25 mouse cellular contexts compared by ENCODE assay signal in the genomic region with DNA sequence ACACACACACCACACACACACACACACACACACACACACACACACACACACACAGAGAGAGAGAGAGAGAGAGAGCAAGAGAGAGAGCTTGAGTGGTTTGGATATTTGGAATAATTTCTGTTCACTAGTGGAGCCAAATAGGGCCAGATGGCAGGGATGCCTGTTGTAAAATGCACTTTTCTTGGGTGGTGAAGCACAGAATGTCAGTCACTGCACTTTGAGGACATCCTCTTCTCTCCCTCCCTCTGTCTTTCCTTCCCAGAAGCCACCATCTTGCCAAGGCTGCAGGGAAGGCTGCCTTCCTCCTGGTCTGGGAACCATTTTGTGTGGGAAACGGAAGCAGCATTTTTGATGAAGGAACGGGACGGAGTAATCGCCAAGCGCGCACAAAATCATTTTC. TPM values are rescaled to one million over a fixed set of nuclear protein-coding genes. Genes with fewer than 3 reads are reported as not detected.
DNase-seq lines count a peak whose midpoint lies in the region; ATAC-seq and TF ChIP-seq lines count a peak whose summit lies in the region.
"Had no signal": no experiment of that assay in that cellular context is flagged by ENCODE, and none has a peak within 500 bp of the region (broad histone marks: within the 10 kb centered on the region; RNA-seq: fewer than 3 reads in every experiment).

No protein-coding gene starts in this region.

- no peak for TF ChIP-seq CTCF in layer of hippocampus, adult 2 months (conservative IDR thresholded peaks at IDR 0.05)

- H3K27ac ChIP-seq in forebrain, embryonic 14.5 days (ENCODE audit: low read depth, low read length), result peak overlapping the region; percentile 55; the same call in 1 of the 2 replicates
- H3K27ac ChIP-seq in forebrain, embryonic 12.5 days, result no peak overlapping the region
- H3K27ac ChIP-seq in layer of hippocampus, adult 2 months, result peak overlapping the region; percentile 67
- peak overlapping the region; percentile 81 for H3K27ac ChIP-seq in embryonic facial prominence, embryonic 10.5 days (replicated peaks)
- H3K27ac ChIP-seq: heart, embryonic 13.5 days; intestine, embryonic 15.5 days; limb, embryonic 13.5 days; liver, embryonic 13.5 days; midbrain, embryonic 12.5 days; stomach, postnatal 0 days had no signal

- no peak for ATAC-seq in forebrain, embryonic 14.5 days
- ATAC-seq in forebrain, embryonic 12.5 days (ENCODE audit: low FRiP score), result no peak
- ATAC-seq: activated CD4-positive, CD25-positive, alpha-beta regulatory T cell, adult 4 months; intestine, embryonic 15.5 days had no signal

- H3K36me3 ChIP-seq in forebrain, embryonic 14.5 days (ENCODE audit: control insufficient read depth, insufficient read depth, low read length), result no peaks in the 10 kb centered on the region
- no peaks in the 10 kb centered on the region for H3K36me3 ChIP-seq in forebrain, embryonic 12.5 days (replicated peaks)
- H3K36me3 ChIP-seq in embryonic facial prominence, embryonic 10.5 days (replicated peaks), result 0 out of 2 replicates have a peak, but pooled peaks cover 3% of the 10 kb centered on the region
- H3K36me3 ChIP-seq: G1E; heart, embryonic 13.5 days; limb, embryonic 13.5 days; liver, embryonic 13.5 days; midbrain, embryonic 12.5 days had no signal

- H3K4me1 ChIP-seq in forebrain, embryonic 14.5 days (ENCODE audit: control insufficient read depth, insufficient read depth, low read length), result no peaks in the 10 kb centered on the region
- peaks cover 8% of the 10 kb centered on the region for H3K4me1 ChIP-seq in forebrain, embryonic 12.5 days
- H3K4me1 ChIP-seq in embryonic facial prominence, embryonic 10.5 days, result peaks cover 42% of the 10 kb centered on the region
- H3K4me1 ChIP-seq: heart, embryonic 13.5 days; liver, embryonic 13.5 days had no signal

- H3K4me2 ChIP-seq in forebrain, embryonic 14.5 days (ENCODE audit: low read length), result no peak overlapping the region
- no peak overlapping the region for H3K4me2 ChIP-seq in forebrain, embryonic 12.5 days
- H3K4me2 ChIP-seq: heart, embryonic 13.5 days; intestine, embryonic 15.5 days; limb, embryonic 13.5 days; liver, embryonic 13.5 days; lung, embryonic 14.5 days; midbrain, embryonic 12.5 days had no signal

- WGBS in forebrain, embryonic 14.5 days, result 87% methylated on average over 6 of the region's 6 CpGs
- 89% methylated on average over 6 of the region's 6 CpGs for WGBS in forebrain, embryonic 12.5 days
- 83% methylated on average over 6 of the region's 6 CpGs for WGBS in embryonic facial prominence, embryonic 10.5 days

- no peak overlapping the region for H3K4me3 ChIP-seq in forebrain, embryonic 14.5 days (ENCODE audit: low read depth, low read length)
- no peak overlapping the region for H3K4me3 ChIP-seq in forebrain, embryonic 12.5 days (replicated peaks)
- H3K4me3 ChIP-seq in layer of hippocampus, adult 2 months, result no peak overlapping the region
- no peak overlapping the region for H3K4me3 ChIP-seq in embryonic facial prominence, embryonic 10.5 days
- H3K4me3 ChIP-seq: heart, embryonic 13.5 days; intestine, embryonic 15.5 days; limb, embryonic 13.5 days; liver, embryonic 13.5 days; midbrain, embryonic 12.5 days had no signal

- 0 out of 2 replicates have a peak, but pooled peaks cover 3% of the 10 kb centered on the region for H3K27me3 ChIP-seq in forebrain, embryonic 14.5 days (replicated peaks; ENCODE audit: control insufficient read depth, insufficient read depth, low read length)
- peaks cover 42% of the 10 kb centered on the region for H3K27me3 ChIP-seq in forebrain, embryonic 12.5 days
- peaks cover 84% of the 10 kb centered on the region for H3K27me3 ChIP-seq in embryonic facial prominence, embryonic 10.5 days (replicated peaks; ENCODE audit: low read depth, poor library complexity, severe bottlenecking)
- H3K27me3 ChIP-seq: intestine, embryonic 15.5 days had no signal

- H3K9me3 ChIP-seq in forebrain, embryonic 14.5 days (replicated peaks; ENCODE audit: control insufficient read depth, low read length), result no peaks in the 10 kb centered on the region
- H3K9me3 ChIP-seq in forebrain, embryonic 12.5 days, result no peaks in the 10 kb centered on the region
- H3K9me3 ChIP-seq in embryonic facial prominence, embryonic 10.5 days, result no peaks in the 10 kb centered on the region
- H3K9me3 ChIP-seq: intestine, embryonic 15.5 days; limb, embryonic 13.5 days; liver, embryonic 13.5 days; midbrain, embryonic 12.5 days had no signal

- DNase-seq in forebrain, embryonic 14.5 days (ENCODE audit: low spot score), result peak; percentile 64
- peak; percentile 37 to 48 for DNase-seq in layer of hippocampus, adult 2 months (ENCODE audit: low spot score in 2 of 2)
- DNase-seq in layer of hippocampus, postnatal 10 days (ENCODE audit: low spot score in 2 of 2), result no peak
- DNase-seq in embryonic facial prominence, embryonic 10.5 days (ENCODE audit: low spot score), result no peak
- DNase-seq in layer of hippocampus, postnatal 14 days (ENCODE audit: low spot score in 2 of 2), result peak; percentile 48 to 70
- no peak for DNase-seq in heart, adult 8-10 months (ENCODE audit: low spot score)
- no peak for DNase-seq in lung, postnatal 14 days
- DNase-seq: adrenal gland, postnatal 25 days; cerebellum, adult 18-20 months; gastrocnemius, postnatal 10 days; heart, adult 11 months; heart, postnatal 36 days; kidney, postnatal 4 days; liver, embryonic 13.5 days; lung, embryonic 14.5 days; lung, postnatal 4 days; right cerebral cortex, adult 18-20 months had no signal

- no peak overlapping the region for H3K9ac ChIP-seq in forebrain, embryonic 14.5 days (ENCODE audit: low read length)
- H3K9ac ChIP-seq in forebrain, embryonic 12.5 days, result no peak overlapping the region
- H3K9ac ChIP-seq: heart, embryonic 13.5 days; intestine, embryonic 15.5 days; limb, embryonic 13.5 days; liver, embryonic 13.5 days; lung, embryonic 14.5 days; midbrain, embryonic 12.5 days had no signal

RNA-seq across cellular contexts. Expression of a gene that starts 21.7 kb away (rescaled TPM):
- 0.52 and 0.69 TPM in 2 replicates for polyA plus RNA-seq in forebrain, embryonic 14.5 days (2014; fragmentation: Nextera tagmentation; extraction: Ambion mirVana)
- 0.08 and 1.0 TPM in 2 replicates for polyA plus RNA-seq in forebrain, embryonic 12.5 days (2016; fragmentation: Nextera tagmentation; extraction: Ambion mirVana)
- under 1 TPM; 0.49 to 0.71 TPM for total RNA-seq in layer of hippocampus, adult 2 months (2021)
- 1 to 10 TPM; 1.3 to 1.4 TPM for total RNA-seq in layer of hippocampus, postnatal 10 days (2021)
- polyA plus RNA-seq in embryonic facial prominence, embryonic 10.5 days (2016; fragmentation: Nextera tagmentation; extraction: Ambion mirVana), result 28.8 and 30.1 TPM in 2 replicates
- total RNA-seq in layer of hippocampus, postnatal 14 days (2021), result 1 to 10 TPM in 1 of 2 experiments, under 1 TPM in 1; 0.92 to 1.5 TPM
- under 1 TPM in 3 of 4 experiments, not detected in 1; 0.19 to 0.34 (median 0.33) TPM for total RNA-seq in heart, adult 8-10 months (2022)
- polyA plus RNA-seq: activated CD4-positive, CD25-positive, alpha-beta regulatory T cell, adult 4 months; G1E had no signal

RNA-seq across cellular contexts. Expression of a gene that starts 45.7 kb away (rescaled TPM):
- 47.4 and 47.6 TPM in 2 replicates for polyA plus RNA-seq in forebrain, embryonic 14.5 days (2014; fragmentation: Nextera tagmentation; extraction: Ambion mirVana)
- 55.0 and 60.2 TPM in 2 replicates for polyA plus RNA-seq in forebrain, embryonic 12.5 days (2016; fragmentation: Nextera tagmentation; extraction: Ambion mirVana)
- total RNA-seq in layer of hippocampus, adult 2 months (2021), result 10 to 100 TPM; 38.8 to 46.1 TPM
- total RNA-seq in layer of hippocampus, postnatal 10 days (2021), result 10 to 100 TPM; 28.1 to 29.3 TPM
- polyA plus RNA-seq in embryonic facial prominence, embryonic 10.5 days (2016; fragmentation: Nextera tagmentation; extraction: Ambion mirVana), result 68.2 and 72.3 TPM in 2 replicates
- total RNA-seq in layer of hippocampus, postnatal 14 days (2021), result 10 to 100 TPM; 35.6 to 35.9 TPM
- total RNA-seq in heart, adult 8-10 months (2022), result 10 to 100 TPM; 15.3 to 17.1 (median 15.6) TPM

RNA-seq across cellular contexts. Expression of a gene that starts 53.5 kb away (rescaled TPM):
- 1.1 and 2.1 TPM in 2 replicates for polyA plus RNA-seq in forebrain, embryonic 14.5 days (2014; fragmentation: Nextera tagmentation; extraction: Ambion mirVana)
- polyA plus RNA-seq in forebrain, embryonic 12.5 days (2016; fragmentation: Nextera tagmentation; extraction: Ambion mirVana), result 3.3 and 4.6 TPM in 2 replicates
- 1 to 10 TPM; 1.0 to 1.1 TPM for total RNA-seq in layer of hippocampus, adult 2 months (2021)
- total RNA-seq in layer of hippocampus, postnatal 10 days (2021), result 1 to 10 TPM; 1.5 to 2.5 TPM
- 11.7 and 15.2 TPM in 2 replicates for polyA plus RNA-seq in embryonic facial prominence, embryonic 10.5 days (2016; fragmentation: Nextera tagmentation; extraction: Ambion mirVana)
- total RNA-seq in layer of hippocampus, postnatal 14 days (2021), result 1 to 10 TPM in 1 of 2 experiments, under 1 TPM in 1; 0.95 to 1.6 TPM
- 1 to 10 TPM; 1.4 to 2.2 (median 1.6) TPM for total RNA-seq in heart, adult 8-10 months (2022)
- total RNA-seq: G1E had no signal
- polyA plus RNA-seq: activated CD4-positive, CD25-positive, alpha-beta regulatory T cell, adult 4 months had no signal

Comparison
In these comparisons a context has a peak if more than half of its experiments do, and no peak if none do; other contexts are left out.
1. DNase-seq: peak in forebrain, embryonic 14.5 days (single experiment), layer of hippocampus, adult 2 months (2 of 2) and layer of hippocampus, postnatal 14 days (2 of 2); none in layer of hippocampus, postnatal 10 days (0 of 2), embryonic facial prominence, embryonic 10.5 days (single experiment), heart, adult 8-10 months (single experiment) and lung, postnatal 14 days (single experiment).